Mouse (Mus musculus) cortical plate, adult 2 months (tissue): ENCODE data around the gene Smpd2.

Experiments
- CTCF ChIP-seq: fragments of 200-500 bp; IDR thresholded peaks from 2 replicates; pipeline ENCODE4 v1.5.1; 2011; ENCODE audit warnings: mild to moderate bottlenecking, control low read depth, low read length; ENCODE audit not compliant: insufficient read depth; ENCODE audit errors: extremely low read depth
- POLR2A ChIP-seq: fragments of 200-500 bp; IDR thresholded peaks from 2 replicates; pipeline ENCODE4 v1.6.1; 2011; ENCODE audit warnings: mild to moderate bottlenecking, low read length, control low read depth; ENCODE audit not compliant: insufficient read depth; ENCODE audit errors: extremely low read depth

DNA sequence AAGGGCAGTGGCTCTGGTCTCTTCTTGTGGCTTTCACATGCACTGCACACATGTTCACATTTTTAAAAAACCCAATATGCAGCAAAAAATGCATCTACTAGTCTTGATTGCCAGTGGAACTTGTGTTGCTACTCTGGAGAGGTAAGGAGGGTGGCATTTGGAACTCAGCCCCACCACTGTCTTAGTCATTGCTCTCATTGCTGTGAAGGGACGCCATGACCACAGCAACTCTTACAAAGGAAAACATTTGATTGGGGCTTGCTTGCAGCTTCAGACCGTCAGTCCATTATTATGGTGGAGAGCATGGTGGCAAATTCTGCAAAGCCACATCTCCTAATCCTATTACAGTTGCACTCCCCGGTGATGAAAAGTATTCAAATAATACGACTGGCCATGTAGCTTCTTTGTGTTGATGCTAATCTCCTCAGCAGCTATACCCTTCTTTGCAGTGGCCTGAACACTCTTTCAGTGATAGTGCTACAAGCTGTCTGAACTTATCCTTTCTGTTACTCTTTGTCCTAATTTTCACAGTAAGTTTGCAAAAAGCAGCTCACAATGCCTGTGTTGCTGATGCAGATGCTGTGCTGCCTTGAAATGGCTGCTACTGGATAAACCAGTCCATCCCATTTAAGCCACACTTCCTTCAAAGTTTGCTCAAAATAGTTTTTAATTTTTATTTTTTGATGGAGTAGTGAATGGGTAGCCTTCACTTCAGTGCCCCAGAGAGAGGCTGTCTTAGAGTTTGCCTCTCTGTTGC, 47.2 kb upstream of the Smpd2 start:
- TF ChIP-seq CTCF (no peak), POLR2A (no peak)
